Mouse (Mus musculus): ENCODE data around the gene Adamts1. TPM values are rescaled to one million over a fixed set of nuclear protein-coding genes. Genes with fewer than 3 reads are reported as not detected.
A peak's percentile ranks its signal among the peaks of the same experiment; 100 is the strongest.

The Adamts1 gene
- 20.1 and 26.9 TPM in 2 replicates for polyA plus RNA-seq (2014; fragmentation: Nextera tagmentation; extraction: Ambion mirVana)

GRCm38 (mm10) chr16:85802954-85803353 is at the start of gene Adamts1:
TSS of gene Adamts1 (minus strand) at chr16:85803113.
- H3K36me3 ChIP-seq (ENCODE audit: control insufficient read depth, insufficient read depth, low read length) = peaks cover 19% of the 10 kb centered on the region
- H3K27ac ChIP-seq (ENCODE audit: low read length) = peak within 1 kb of the TSS; percentile 98
- H3K27me3 ChIP-seq (ENCODE audit: control insufficient read depth, insufficient read depth, low read length) = no peaks in the 10 kb centered on the region
- under 1% methylated on average over 26 of the region's 26 CpGs for WGBS
- ATAC-seq (ENCODE audit: insufficient number of reproducible peaks, insufficient read depth, low FRiP score, low read depth) = peak; percentile 89
- peaks cover 8% of the 10 kb centered on the region for H3K4me1 ChIP-seq (ENCODE audit: control insufficient read depth, insufficient read depth, low read length)
- peak within 1 kb of the TSS; percentile 90 for H3K9ac ChIP-seq (replicated peaks; ENCODE audit: low read depth, low read length)
- H3K9me3 ChIP-seq (ENCODE audit: control insufficient read depth, low read depth, low read length) = no peaks in the 10 kb centered on the region
- H3K4me2 ChIP-seq (replicated peaks; ENCODE audit: low read depth, low read length) = peak within 1 kb of the TSS; percentile 88
- H3K4me3 ChIP-seq (ENCODE audit: low read depth, low read length) = peak within 1 kb of the TSS; percentile 85

- no peak overlapping the region for H3K4me3 ChIP-seq (ENCODE audit: low read depth, low read length)
- no peak overlapping the region for H3K9ac ChIP-seq (replicated peaks; ENCODE audit: low read depth, low read length)
- no peak overlapping the region for H3K27ac ChIP-seq (ENCODE audit: low read length)
- no peaks in the 10 kb centered on the region for H3K9me3 ChIP-seq (ENCODE audit: control insufficient read depth, low read depth, low read length)
- 67% methylated on average over 3 of the region's 3 CpGs for WGBS
- H3K27me3 ChIP-seq (ENCODE audit: control insufficient read depth, insufficient read depth, low read length) = no peaks in the 10 kb centered on the region
- no peak for ATAC-seq (ENCODE audit: insufficient number of reproducible peaks, insufficient read depth, low FRiP score, low read depth)
- H3K4me1 ChIP-seq (ENCODE audit: control insufficient read depth, insufficient read depth, low read length) = no peaks in the 10 kb centered on the region
- H3K36me3 ChIP-seq (ENCODE audit: control insufficient read depth, insufficient read depth, low read length) = no peaks in the 10 kb centered on the region
- H3K4me2 ChIP-seq (replicated peaks; ENCODE audit: low read depth, low read length) = no peak overlapping the region
Measured at GRCm38 (mm10) chr16:85827066-85827465, 24.2 kb upstream of the Adamts1 start.

- ATAC-seq (ENCODE audit: insufficient number of reproducible peaks, insufficient read depth, low FRiP score, low read depth) = no peak
- H3K27me3 ChIP-seq (ENCODE audit: control insufficient read depth, insufficient read depth, low read length) = no peaks in the 10 kb centered on the region
- WGBS = 59% methylated on average over 5 of the region's 5 CpGs
- no peak overlapping the region for H3K9ac ChIP-seq (replicated peaks; ENCODE audit: low read depth, low read length)
- H3K4me1 ChIP-seq (ENCODE audit: control insufficient read depth, insufficient read depth, low read length) = no peaks in the 10 kb centered on the region
- no peaks in the 10 kb centered on the region for H3K36me3 ChIP-seq (ENCODE audit: control insufficient read depth, insufficient read depth, low read length)
- H3K4me3 ChIP-seq (ENCODE audit: low read depth, low read length) = no peak overlapping the region
- no peak overlapping the region for H3K27ac ChIP-seq (ENCODE audit: low read length)
- H3K4me2 ChIP-seq (replicated peaks; ENCODE audit: low read depth, low read length) = no peak overlapping the region
- no peaks in the 10 kb centered on the region for H3K9me3 ChIP-seq (ENCODE audit: control insufficient read depth, low read depth, low read length)
Measured at GRCm38 (mm10) chr16:85822330-85822916, 19.5 kb upstream of the Adamts1 start.

GRCm38 (mm10) chr16:85819808-85820458 is 17.0 kb upstream of the Adamts1 start:
- Histone ChIP-seq H3K4me1 (ENCODE audit: control insufficient read depth, insufficient read depth, low read length) (no peaks in the 10 kb centered on the region), H3K27me3 (ENCODE audit: control insufficient read depth, insufficient read depth, low read length) (no peaks in the 10 kb centered on the region), H3K36me3 (ENCODE audit: control insufficient read depth, insufficient read depth, low read length) (no peaks in the 10 kb centered on the region), H3K9ac (replicated peaks; ENCODE audit: low read depth, low read length) (no peak overlapping the region), H3K9me3 (ENCODE audit: control insufficient read depth, low read depth, low read length) (no peaks in the 10 kb centered on the region), H3K27ac (ENCODE audit: low read length) (no peak overlapping the region), H3K4me3 (ENCODE audit: low read depth, low read length) (no peak overlapping the region), H3K4me2 (replicated peaks; ENCODE audit: low read depth, low read length) (no peak overlapping the region)
- ATAC-seq (ENCODE audit: insufficient number of reproducible peaks, insufficient read depth, low FRiP score, low read depth) = no peak
- WGBS = 60% methylated on average over 5 of the region's 5 CpGs

GRCm38 (mm10) chr16:85814116-85814515 is 11.2 kb upstream of the Adamts1 start:
- 88% methylated on average over 2 of the region's 2 CpGs for WGBS
- H3K27me3 ChIP-seq (ENCODE audit: control insufficient read depth, insufficient read depth, low read length) = no peaks in the 10 kb centered on the region
- H3K4me2 ChIP-seq (replicated peaks; ENCODE audit: low read depth, low read length) = no peak overlapping the region
- H3K9ac ChIP-seq (replicated peaks; ENCODE audit: low read depth, low read length) = no peak overlapping the region
- no peak overlapping the region for H3K4me3 ChIP-seq (ENCODE audit: low read depth, low read length)
- H3K9me3 ChIP-seq (ENCODE audit: control insufficient read depth, low read depth, low read length) = no peaks in the 10 kb centered on the region
- H3K4me1 ChIP-seq (ENCODE audit: control insufficient read depth, insufficient read depth, low read length) = no peaks in the 10 kb centered on the region
- H3K27ac ChIP-seq (ENCODE audit: low read length) = no peak overlapping the region
- ATAC-seq (ENCODE audit: insufficient number of reproducible peaks, insufficient read depth, low FRiP score, low read depth) = no peak
- no peaks in the 10 kb centered on the region for H3K36me3 ChIP-seq (ENCODE audit: control insufficient read depth, insufficient read depth, low read length)

GRCm38 (mm10) chr16:85807626-85808025 is 4.7 kb upstream of the Adamts1 start:
- no peaks in the 10 kb centered on the region for H3K27me3 ChIP-seq (ENCODE audit: control insufficient read depth, insufficient read depth, low read length)
- no peak overlapping the region for H3K4me3 ChIP-seq (ENCODE audit: low read depth, low read length)
- H3K27ac ChIP-seq (ENCODE audit: low read length) = no peak overlapping the region
- H3K9ac ChIP-seq (replicated peaks; ENCODE audit: low read depth, low read length) = no peak overlapping the region
- no peaks in the 10 kb centered on the region for H3K4me1 ChIP-seq (ENCODE audit: control insufficient read depth, insufficient read depth, low read length)
- 0 out of 2 replicates have a peak overlapping the region, but pooled peaks have one; percentile 10 for H3K4me2 ChIP-seq (replicated peaks; ENCODE audit: low read depth, low read length)
- no peak for ATAC-seq (ENCODE audit: insufficient number of reproducible peaks, insufficient read depth, low FRiP score, low read depth)
- WGBS = 19% methylated on average over 2 of the region's 2 CpGs
- H3K36me3 ChIP-seq (ENCODE audit: control insufficient read depth, insufficient read depth, low read length) = no peaks in the 10 kb centered on the region
- H3K9me3 ChIP-seq (ENCODE audit: control insufficient read depth, low read depth, low read length) = no peaks in the 10 kb centered on the region

GRCm38 (mm10) chr16:85807072-85807471 is 4.2 kb upstream of the Adamts1 start:
- WGBS = 16% methylated on average over 3 of the region's 3 CpGs
- no peaks in the 10 kb centered on the region for H3K4me1 ChIP-seq (ENCODE audit: control insufficient read depth, insufficient read depth, low read length)
- no peak overlapping the region for H3K4me3 ChIP-seq (ENCODE audit: low read depth, low read length)
- H3K27ac ChIP-seq (ENCODE audit: low read length) = no peak overlapping the region
- H3K36me3 ChIP-seq (ENCODE audit: control insufficient read depth, insufficient read depth, low read length) = no peaks in the 10 kb centered on the region
- H3K4me2 ChIP-seq (replicated peaks; ENCODE audit: low read depth, low read length) = 0 out of 2 replicates have a peak overlapping the region, but pooled peaks have one; percentile 10
- H3K9me3 ChIP-seq (ENCODE audit: control insufficient read depth, low read depth, low read length) = no peaks in the 10 kb centered on the region
- H3K27me3 ChIP-seq (ENCODE audit: control insufficient read depth, insufficient read depth, low read length) = no peaks in the 10 kb centered on the region
- no peak for ATAC-seq (ENCODE audit: insufficient number of reproducible peaks, insufficient read depth, low FRiP score, low read depth)
- no peak overlapping the region for H3K9ac ChIP-seq (replicated peaks; ENCODE audit: low read depth, low read length)

GRCm38 (mm10) chr16:85805581-85805980 is 2.7 kb upstream of the Adamts1 start:
- Histone ChIP-seq H3K4me1 (ENCODE audit: control insufficient read depth, insufficient read depth, low read length) (no peaks in the 10 kb centered on the region), H3K9me3 (ENCODE audit: control insufficient read depth, low read depth, low read length) (no peaks in the 10 kb centered on the region), H3K27me3 (ENCODE audit: control insufficient read depth, insufficient read depth, low read length) (no peaks in the 10 kb centered on the region), H3K36me3 (ENCODE audit: control insufficient read depth, insufficient read depth, low read length) (no peaks in the 10 kb centered on the region), H3K4me2 (replicated peaks; ENCODE audit: low read depth, low read length) (no peak overlapping the region), H3K27ac (ENCODE audit: low read length) (no peak overlapping the region), H3K9ac (replicated peaks; ENCODE audit: low read depth, low read length) (no peak overlapping the region), H3K4me3 (ENCODE audit: low read depth, low read length) (no peak overlapping the region)
- WGBS = 67% methylated on average over 2 of the region's 2 CpGs
- no peak for ATAC-seq (ENCODE audit: insufficient number of reproducible peaks, insufficient read depth, low FRiP score, low read depth)

All from stomach, embryonic 14.5 days (tissue).